Mouse (Mus musculus) heart, embryonic 13.5 days (tissue): ENCODE data around the gene Vwa1. TPM values are rescaled to one million over a fixed set of nuclear protein-coding genes. Genes with fewer than 3 reads are reported as not detected.
"Not testable (repeated sequence)": the region's sequence is repeated elsewhere in the genome, so short reads cannot be mapped to it uniquely, and the experiment has no call there.

Source experiments
- ATAC-seq: fragments of 200-750 bp; cut with Nextera tagmentation; 2 replicates; pipeline ENCODE4 v1.8.0; 2017; ENCODE audit warnings: moderate TSS enrichment; ENCODE audit not compliant: insufficient number of reproducible peaks, low FRiP score, low TSS enrichment; ENCODE audit errors: extremely low read depth
- H3K27ac ChIP-seq: fragments of 300-500 bp; sonication (generic); replicated peaks from 2 replicates; pipeline ENCODE4 v1.5.1; 2015; ENCODE audit warnings: moderate library complexity, mild to moderate bottlenecking, inconsistent platforms
- H3K27me3 ChIP-seq: fragments of 300-500 bp; sonication (generic); replicated peaks from 2 replicates; pipeline ENCODE4 v1.6.1; 2015; ENCODE audit warnings: mild to moderate bottlenecking, inconsistent platforms
- H3K36me3 ChIP-seq: fragments of 300-500 bp; sonication (generic); 2 replicates; pipeline ENCODE4 v1.6.1; 2015; ENCODE audit warnings: mild to moderate bottlenecking, inconsistent platforms
- H3K4me1 ChIP-seq: fragments of 300-500 bp; sonication (generic); 2 replicates; pipeline ENCODE4 v1.6.1; 2015; ENCODE audit warnings: inconsistent platforms
- H3K4me2 ChIP-seq: fragments of 300-500 bp; sonication (generic); 2 replicates; pipeline ENCODE4 v1.6.1; 2015; ENCODE audit warnings: inconsistent platforms, mild to moderate bottlenecking, moderate library complexity
- H3K4me3 ChIP-seq: fragments of 300-500 bp; sonication (generic); 2 replicates; pipeline ENCODE4 v1.5.1; 2015; ENCODE audit warnings: moderate library complexity, mild to moderate bottlenecking, inconsistent platforms
- H3K9ac ChIP-seq: fragments of 300-500 bp; sonication (generic); 2 replicates; pipeline ENCODE4 v1.6.1; 2015; ENCODE audit warnings: inconsistent platforms, mild to moderate bottlenecking, moderate library complexity
- H3K9me3 ChIP-seq: fragments of 300-500 bp; sonication (generic); 2 replicates; pipeline ENCODE4 v1.6.1; 2016; ENCODE audit warnings: inconsistent platforms
- WGBS: fragments of 180-500 bp; shearing (Covaris S2); methylation state at CpG from one replicate; pipeline ENCODE4 v1.1.7; 2015; ENCODE audit warnings: mixed read lengths; 5-methylcytosine and 5-hydroxymethylcytosine counted together
- polyA plus RNA-seq: library from polyadenylated mRNA; unstranded; fragments of >200 nt; fragmentation: Nextera tagmentation; extraction: Ambion mirVana; gene quantifications from 2 replicates; pipeline ENCODE4 v1.2.1, GENCODE M21; 2015

Gene Vwa1
- polyA plus RNA-seq, 1 experiment from 2014 or later, result 3.5 TPM

DNA sequence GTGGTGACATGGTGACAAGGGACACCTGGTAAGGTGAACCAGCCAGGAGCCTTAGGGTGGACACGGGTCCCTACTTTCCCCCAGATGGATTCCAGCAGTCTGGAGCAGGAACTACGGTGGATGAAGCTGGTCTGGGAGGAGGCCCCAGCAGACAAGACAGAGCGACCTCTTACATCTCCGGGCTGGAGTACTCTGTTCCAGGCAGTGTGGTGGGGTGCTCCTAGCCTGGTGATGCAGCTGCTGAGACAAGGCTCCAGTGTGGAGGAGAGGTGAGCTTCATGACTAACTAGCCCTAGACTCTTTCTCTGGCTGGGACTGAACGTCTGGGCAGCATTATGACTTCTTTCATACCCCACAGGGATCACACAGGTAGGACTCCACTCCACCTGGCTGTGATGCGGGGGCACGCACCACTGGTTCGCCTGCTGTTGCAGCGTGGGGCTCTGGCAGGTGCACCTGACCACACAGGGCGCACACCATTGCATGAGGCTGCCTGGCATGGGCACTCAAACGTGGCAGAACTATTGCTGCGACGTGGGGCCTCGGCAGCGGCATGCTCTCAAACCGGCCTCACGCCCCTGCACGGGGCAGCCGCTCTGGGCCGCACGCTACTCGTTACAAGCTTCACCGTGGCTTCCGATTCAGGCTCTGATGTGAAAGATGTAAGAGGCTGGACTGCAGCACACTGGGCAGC lies 16.9 kb upstream of the Vwa1 start:
- no peaks in the 10 kb centered on the region for H3K36me3 ChIP-seq
- H3K9ac ChIP-seq, result no peak overlapping the region
- peaks cover 29% of the 10 kb centered on the region for H3K27me3 ChIP-seq
- 67% methylated on average over 24 of the region's 24 CpGs for WGBS
- H3K4me2 ChIP-seq, result no peak overlapping the region
- peaks cover 4% of the 10 kb centered on the region for H3K4me1 ChIP-seq
- H3K9me3 ChIP-seq, result no peaks in the 10 kb centered on the region
- ATAC-seq, result no peak
- no peak overlapping the region for H3K27ac ChIP-seq
- no peak overlapping the region for H3K4me3 ChIP-seq

DNA sequence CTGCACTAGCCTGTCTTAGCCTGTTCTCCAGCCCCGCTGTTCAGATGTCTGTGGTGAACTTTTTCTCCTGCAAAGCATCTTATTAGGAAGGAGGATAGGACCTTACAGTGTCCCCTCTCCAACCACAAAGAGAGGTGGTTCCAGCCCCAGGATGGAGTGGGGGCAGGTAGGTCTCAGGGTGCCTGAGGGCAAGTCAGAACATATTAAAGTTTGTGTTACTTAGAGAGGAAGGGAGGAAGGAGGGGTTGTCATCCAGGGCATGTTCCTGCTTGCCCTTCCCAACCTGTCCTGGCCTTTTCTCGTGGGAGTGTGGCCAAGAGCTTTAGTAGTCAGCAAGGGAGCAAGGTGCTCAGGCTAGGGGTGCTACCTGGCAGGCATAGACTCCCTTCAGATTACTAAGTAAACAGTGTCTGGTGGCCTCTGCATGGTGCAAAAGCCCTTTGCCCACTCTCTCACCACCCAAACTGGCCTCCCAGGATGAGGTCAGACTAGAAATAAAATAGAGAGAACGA lies 16.2 kb upstream of the Vwa1 start:
- Histone ChIP-seq H3K9ac (no peak overlapping the region), H3K4me3 (no peak overlapping the region), H3K27ac (no peak overlapping the region), H3K4me2 (no peak overlapping the region), H3K36me3 (no peaks in the 10 kb centered on the region), H3K4me1 (peaks cover 8% of the 10 kb centered on the region), H3K9me3 (no peaks in the 10 kb centered on the region), H3K27me3 (peaks cover 25% of the 10 kb centered on the region; the same call in 1 of the 2 replicates)
- 49% methylated on average over 3 of the region's 3 CpGs for WGBS
- no peak for ATAC-seq

DNA sequence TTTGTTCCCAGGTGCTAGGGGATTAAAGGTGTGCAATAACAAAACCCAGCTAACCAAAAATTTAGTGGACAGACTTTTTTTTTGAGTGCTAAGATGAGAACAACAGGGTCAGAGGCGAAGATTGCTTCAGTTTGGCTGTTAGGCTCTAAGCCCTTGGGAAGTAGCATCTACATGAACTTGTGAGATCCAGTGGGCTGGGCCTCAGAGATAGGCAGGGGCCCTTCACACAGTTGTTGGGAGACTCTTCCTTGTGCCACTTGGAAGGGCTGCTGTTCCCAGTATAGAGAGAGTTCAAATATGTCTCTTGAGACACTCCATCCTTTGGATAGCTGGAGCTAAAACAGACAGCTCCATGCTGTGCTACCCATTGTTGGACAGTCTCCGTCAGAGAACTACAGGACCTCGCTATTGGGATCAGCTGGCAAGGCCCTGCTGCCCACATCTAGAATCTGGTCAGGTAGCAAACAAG lies 15.6 kb upstream of the Vwa1 start, which contains the start of gene Ankrd65:
TSS of gene Ankrd65 (plus strand) at position 419 of the 469 bp plus-strand sequence.
- Histone ChIP-seq H3K27ac (no peak within 1 kb of the TSS), H3K4me1 (peaks cover 14% of the 10 kb centered on the region), H3K36me3 (no peaks in the 10 kb centered on the region), H3K4me3 (no peak within 1 kb of the TSS), H3K27me3 (peaks cover 25% of the 10 kb centered on the region; the same call in 1 of the 2 replicates), H3K9ac (no peak within 1 kb of the TSS), H3K9me3 (no peaks in the 10 kb centered on the region), H3K4me2 (no peak within 1 kb of the TSS)
- WGBS, result 81% methylated on average over 3 of the region's 3 CpGs
- ATAC-seq, result no peak

- not testable (repeated sequence) for ATAC-seq, H3K36me3 ChIP-seq, H3K4me3 ChIP-seq, H3K4me2 ChIP-seq, H3K27ac ChIP-seq, H3K9ac ChIP-seq, H3K9me3 ChIP-seq
- WGBS, result 73% methylated on average over 4 of the region's 4 CpGs
- Histone ChIP-seq H3K27me3 (peaks cover 25% of the 10 kb centered on the region; the same call in 1 of the 2 replicates), H3K4me1 (peaks cover 17% of the 10 kb centered on the region)
Observed at GRCm38 (mm10) chr4:155788833-155789232, 14.3 kb upstream of the Vwa1 start.

GRCm38 (mm10) chr4:155788300-155788699 lies 13.8 kb upstream of the Vwa1 start:
- 64% methylated on average over 3 of the region's 3 CpGs for WGBS

DNA sequence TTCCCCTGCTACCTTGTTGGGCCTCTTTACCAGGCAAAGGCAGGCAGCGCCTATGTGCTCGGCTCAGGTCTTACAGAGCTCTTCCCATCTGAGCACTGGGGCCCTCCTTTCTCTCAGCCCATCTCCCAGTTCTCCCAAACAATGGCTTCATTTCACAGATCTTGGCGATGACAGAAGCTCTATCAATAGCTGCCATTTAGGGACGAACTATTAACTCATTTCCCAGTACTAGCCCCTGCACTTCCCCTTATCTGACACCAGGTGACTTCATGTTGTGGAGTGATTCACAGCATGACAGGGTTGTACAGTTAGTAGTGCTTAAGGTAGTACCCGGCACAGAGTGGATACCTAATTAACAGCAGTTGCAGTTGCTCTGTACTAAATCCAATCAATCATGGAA lies 11.3 kb upstream of the Vwa1 start, which contains the start of gene Tmem88b:
TSS of gene Tmem88b (minus strand) at position 56 of the 400 bp plus-strand sequence.
- 34% methylated on average over 5 of the region's 5 CpGs for WGBS
- Histone ChIP-seq H3K4me3 (peak within 1 kb of the TSS; percentile 74), H3K4me2 (peak within 1 kb of the TSS; percentile 83), H3K36me3 (no peaks in the 10 kb centered on the region), H3K27ac (peak within 1 kb of the TSS; percentile 81), H3K9me3 (no peaks in the 10 kb centered on the region), H3K27me3 (0 out of 2 replicates have a peak, but pooled peaks cover 6% of the 10 kb centered on the region), H3K4me1 (peaks cover 25% of the 10 kb centered on the region), H3K9ac (peak within 1 kb of the TSS; percentile 91)
- no peak for ATAC-seq

More at GRCm38 (mm10) chr4:155788300-155788699, 13.8 kb upstream of the Vwa1 start:
- Histone ChIP-seq H3K4me3 (no peak overlapping the region), H3K4me2 (no peak overlapping the region), H3K36me3 (no peaks in the 10 kb centered on the region), H3K9me3 (no peaks in the 10 kb centered on the region), H3K9ac (no peak overlapping the region), H3K27me3 (peaks cover 25% of the 10 kb centered on the region; the same call in 1 of the 2 replicates), H3K27ac (no peak overlapping the region), H3K4me1 (peaks cover 19% of the 10 kb centered on the region)
- no peak for ATAC-seq

- Histone ChIP-seq H3K9ac (peak overlapping the region; percentile 91), H3K9me3 (no peaks in the 10 kb centered on the region), H3K4me3 (peak overlapping the region; percentile 37), H3K27me3 (0 out of 2 replicates have a peak, but pooled peaks cover under 1% of the 10 kb centered on the region), H3K36me3 (no peaks in the 10 kb centered on the region), H3K27ac (peak overlapping the region; percentile 81), H3K4me2 (peak overlapping the region; percentile 83), H3K4me1 (peaks cover 30% of the 10 kb centered on the region)
- no peak for ATAC-seq
- 62% methylated on average over 10 of the region's 10 CpGs for WGBS
Observed at GRCm38 (mm10) chr4:155785246-155785645, 10.7 kb upstream of the Vwa1 start.

DNA sequence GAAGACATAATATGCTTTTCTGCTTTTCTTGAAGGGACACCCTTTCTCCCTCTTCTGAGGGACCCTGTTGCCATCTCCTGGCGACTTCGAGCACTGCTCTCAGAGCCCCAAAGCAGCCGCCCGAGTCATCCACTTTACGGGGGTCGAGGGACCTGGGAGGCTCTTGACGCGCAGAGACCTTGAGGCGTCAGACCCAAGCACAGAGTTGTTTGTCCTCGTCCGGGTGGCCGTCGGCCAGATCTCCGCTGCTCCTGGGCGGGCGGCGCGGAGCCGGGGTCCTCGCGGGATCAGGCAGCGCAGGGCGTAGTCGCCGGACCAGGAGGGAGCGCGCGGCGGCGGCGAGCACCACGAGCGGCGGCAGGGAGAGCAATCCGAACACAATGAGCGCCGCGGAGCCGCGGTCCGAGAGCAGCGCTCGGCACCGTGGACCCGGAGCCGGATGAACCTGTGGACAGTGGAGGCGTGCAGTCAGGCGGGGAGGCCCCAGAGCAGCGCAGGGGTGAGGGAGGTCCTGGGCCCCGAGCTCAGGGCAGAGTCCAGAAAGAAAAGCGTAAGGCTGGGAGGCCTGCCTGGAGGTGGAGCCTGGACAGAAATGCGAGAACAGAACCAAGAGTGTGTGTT lies 9.7 kb upstream of the Vwa1 start:
- peak overlapping the region; percentile 91 for H3K9ac ChIP-seq
- under 1% methylated on average over 50 of the region's 52 CpGs for WGBS
- peak; percentile 67; the same call in 1 of the 2 replicates for ATAC-seq

DNA sequence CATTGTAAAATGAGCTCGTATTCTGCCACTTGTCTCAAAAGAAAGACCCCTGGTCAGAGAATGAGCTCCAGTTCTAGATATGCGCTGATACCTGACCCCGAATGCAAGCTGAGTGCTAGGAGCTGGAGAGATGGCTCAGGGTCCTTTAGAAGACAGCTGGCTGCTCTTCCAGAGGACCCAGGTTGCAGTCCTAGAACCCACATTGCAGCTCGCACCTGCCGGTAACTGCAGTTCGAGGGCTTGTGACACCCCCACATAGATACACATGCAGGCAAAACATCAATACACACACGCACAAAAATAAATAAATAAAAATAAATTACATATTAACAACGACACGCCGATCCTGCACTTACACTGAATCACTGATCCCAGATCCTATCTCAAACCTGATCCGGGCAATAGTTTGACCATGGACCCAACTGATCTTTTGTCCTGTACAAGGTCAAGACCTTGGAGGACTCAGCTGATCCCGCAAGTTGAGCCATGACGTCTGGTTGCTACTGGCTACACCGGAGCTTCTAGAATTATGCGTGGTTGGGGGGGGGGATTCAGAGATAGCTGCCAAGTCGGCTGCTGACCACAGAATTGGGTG lies 9.1 kb upstream of the Vwa1 start:
- Histone ChIP-seq H3K27ac (peak overlapping the region; percentile 79), H3K4me2 (peak overlapping the region; percentile 83), H3K9ac (peak overlapping the region; percentile 91), H3K36me3 (no peaks in the 10 kb centered on the region), H3K9me3 (no peaks in the 10 kb centered on the region), H3K4me3 (peak overlapping the region; percentile 74), H3K27me3 (no peaks in the 10 kb centered on the region), H3K4me1 (peaks cover 39% of the 10 kb centered on the region)
- 35% methylated on average over 16 of the region's 16 CpGs for WGBS
- ATAC-seq, result no peak

More for the DNA sequence above, 9.7 kb upstream of the Vwa1 start:
- Histone ChIP-seq H3K4me2 (peak overlapping the region; percentile 83), H3K9me3 (no peaks in the 10 kb centered on the region), H3K4me1 (peaks cover 36% of the 10 kb centered on the region), H3K27me3 (no peaks in the 10 kb centered on the region), H3K36me3 (no peaks in the 10 kb centered on the region), H3K4me3 (peak overlapping the region; percentile 74), H3K27ac (peak overlapping the region; percentile 79)

DNA sequence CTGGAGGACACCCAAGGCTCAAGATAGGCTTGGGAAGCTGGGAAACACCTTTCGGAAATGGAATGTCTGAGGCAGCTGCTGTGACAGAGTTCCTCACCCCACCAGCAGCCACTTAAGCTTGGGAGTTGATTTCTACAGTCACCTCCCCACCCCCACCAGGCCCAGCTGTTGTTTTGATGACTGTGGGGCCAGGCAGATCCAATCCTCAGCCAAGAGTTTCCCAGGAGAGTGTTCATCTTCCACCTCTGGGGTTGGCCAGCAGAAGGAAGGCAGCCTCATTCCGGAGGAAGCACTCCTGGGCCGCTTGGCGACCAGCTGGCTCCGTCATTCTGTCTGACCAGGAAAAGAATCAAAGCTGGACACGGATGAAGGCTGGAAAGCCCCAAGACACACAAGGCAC lies 6.4 kb upstream of the Vwa1 start:
- Histone ChIP-seq H3K27ac (peak overlapping the region; percentile 8; the same call in 1 of the 2 replicates), H3K4me1 (peaks cover 60% of the 10 kb centered on the region), H3K27me3 (no peaks in the 10 kb centered on the region), H3K9me3 (no peaks in the 10 kb centered on the region), H3K36me3 (no peaks in the 10 kb centered on the region), H3K9ac (0 out of 2 replicates have a peak overlapping the region, but pooled peaks have one; percentile 9), H3K4me3 (no peak overlapping the region), H3K4me2 (no peak overlapping the region)
- WGBS, result 24% methylated on average over 6 of the region's 6 CpGs
- ATAC-seq, result no peak

GRCm38 (mm10) chr4:155779498-155779897 lies 5.0 kb upstream of the Vwa1 start:
- no peak overlapping the region for H3K27ac ChIP-seq
- ATAC-seq, result no peak
- 79% methylated on average over 4 of the region's 4 CpGs for WGBS

More at GRCm38 (mm10) chr4:155779498-155779897, 5.0 kb upstream of the Vwa1 start:
- H3K9ac ChIP-seq, result no peak overlapping the region
- H3K4me2 ChIP-seq, result no peak overlapping the region
- no peak overlapping the region for H3K4me3 ChIP-seq
- H3K27me3 ChIP-seq, result peaks cover 8% of the 10 kb centered on the region; the same call in 1 of the 2 replicates
- H3K36me3 ChIP-seq, result no peaks in the 10 kb centered on the region
- H3K9me3 ChIP-seq, result no peaks in the 10 kb centered on the region
- peaks cover 63% of the 10 kb centered on the region for H3K4me1 ChIP-seq
